Mouse (Mus musculus): ENCODE measurements around the gene Tmem150c.

Tmem150c gene

GRCm38 (mm10) chr5:100059326-100059725 lies 100.3 kb downstream of the Tmem150c start:
- Histone ChIP-seq H3K27me3 (ENCODE audit: control insufficient read depth, insufficient read depth, low read length, poor library complexity, severe bottlenecking) (no peaks in the 10 kb centered on the region), H3K36me3 (ENCODE audit: control insufficient read depth, insufficient read depth, low read length, poor library complexity, severe bottlenecking) (no peaks in the 10 kb centered on the region; the same call in 1 of the 2 replicates)
- no peak for DNase-seq (ENCODE audit: low read depth, low spot score)

GRCm38 (mm10) chr5:100058729-100059128 lies 100.9 kb downstream of the Tmem150c start:
- DNase-seq (ENCODE audit: low read depth, low spot score) = no peak
- Histone ChIP-seq H3K27me3 (ENCODE audit: control insufficient read depth, insufficient read depth, low read length, poor library complexity, severe bottlenecking) (no peaks in the 10 kb centered on the region), H3K36me3 (ENCODE audit: control insufficient read depth, insufficient read depth, low read length, poor library complexity, severe bottlenecking) (no peaks in the 10 kb centered on the region; the same call in 1 of the 2 replicates)

- Histone ChIP-seq H3K27me3 (ENCODE audit: control insufficient read depth, insufficient read depth, low read length, poor library complexity, severe bottlenecking) (no peaks in the 10 kb centered on the region), H3K36me3 (ENCODE audit: control insufficient read depth, insufficient read depth, low read length, poor library complexity, severe bottlenecking) (no peaks in the 10 kb centered on the region; the same call in 1 of the 2 replicates)
- no peak for DNase-seq (ENCODE audit: low read depth, low spot score)
These were observed 102.0 kb downstream of the Tmem150c start for GRCm38 (mm10) chr5:100057461-100058209.

GRCm38 (mm10) chr5:100055866-100056369 lies 103.7 kb downstream of the Tmem150c start:
- no peaks in the 10 kb centered on the region for H3K36me3 ChIP-seq (ENCODE audit: control insufficient read depth, insufficient read depth, low read length, poor library complexity, severe bottlenecking)
- DNase-seq (ENCODE audit: low read depth, low spot score) = no peak

GRCm38 (mm10) chr5:100054807-100055547 lies 104.6 kb downstream of the Tmem150c start:
- DNase-seq (ENCODE audit: low read depth, low spot score) = no peak
- no peaks in the 10 kb centered on the region for H3K36me3 ChIP-seq (ENCODE audit: control insufficient read depth, insufficient read depth, low read length, poor library complexity, severe bottlenecking)

More at GRCm38 (mm10) chr5:100055866-100056369, 103.7 kb downstream of the Tmem150c start:
- no peaks in the 10 kb centered on the region for H3K27me3 ChIP-seq (ENCODE audit: control insufficient read depth, insufficient read depth, low read length, poor library complexity, severe bottlenecking)

GRCm38 (mm10) chr5:100052728-100053127 lies 106.9 kb downstream of the Tmem150c start:
- DNase-seq (ENCODE audit: low read depth, low spot score) = no peak
- Histone ChIP-seq H3K27me3 (ENCODE audit: control insufficient read depth, insufficient read depth, low read length, poor library complexity, severe bottlenecking) (no peaks in the 10 kb centered on the region), H3K36me3 (ENCODE audit: control insufficient read depth, insufficient read depth, low read length, poor library complexity, severe bottlenecking) (no peaks in the 10 kb centered on the region)

More at GRCm38 (mm10) chr5:100054807-100055547, 104.6 kb downstream of the Tmem150c start:
- no peaks in the 10 kb centered on the region for H3K27me3 ChIP-seq (ENCODE audit: control insufficient read depth, insufficient read depth, low read length, poor library complexity, severe bottlenecking)

- Histone ChIP-seq H3K36me3 (ENCODE audit: control insufficient read depth, insufficient read depth, low read length, poor library complexity, severe bottlenecking) (no peaks in the 10 kb centered on the region), H3K27me3 (ENCODE audit: control insufficient read depth, insufficient read depth, low read length, poor library complexity, severe bottlenecking) (no peaks in the 10 kb centered on the region)
- no peak for DNase-seq (ENCODE audit: low read depth, low spot score)
These were observed 109.7 kb downstream of the Tmem150c start for GRCm38 (mm10) chr5:100049904-100050303.

GRCm38 (mm10) chr5:100047871-100048270 lies 111.7 kb downstream of the Tmem150c start:
- H3K36me3 ChIP-seq (ENCODE audit: control insufficient read depth, insufficient read depth, low read length, poor library complexity, severe bottlenecking) = no peaks in the 10 kb centered on the region
- DNase-seq (ENCODE audit: low read depth, low spot score) = no peak
- no peaks in the 10 kb centered on the region for H3K27me3 ChIP-seq (ENCODE audit: control insufficient read depth, insufficient read depth, low read length, poor library complexity, severe bottlenecking)

GRCm38 (mm10) chr5:100047143-100047640 lies 112.4 kb downstream of the Tmem150c start:
- DNase-seq (ENCODE audit: low read depth, low spot score) = no peak
- H3K36me3 ChIP-seq (ENCODE audit: control insufficient read depth, insufficient read depth, low read length, poor library complexity, severe bottlenecking) = no peaks in the 10 kb centered on the region

GRCm38 (mm10) chr5:100046096-100046495 lies 113.5 kb downstream of the Tmem150c start:
- H3K36me3 ChIP-seq (ENCODE audit: control insufficient read depth, insufficient read depth, low read length, poor library complexity, severe bottlenecking) = no peaks in the 10 kb centered on the region
- DNase-seq (ENCODE audit: low read depth, low spot score) = no peak
- H3K27me3 ChIP-seq (ENCODE audit: control insufficient read depth, insufficient read depth, low read length, poor library complexity, severe bottlenecking) = no peaks in the 10 kb centered on the region

More at GRCm38 (mm10) chr5:100047143-100047640, 112.4 kb downstream of the Tmem150c start:
- no peaks in the 10 kb centered on the region for H3K27me3 ChIP-seq (ENCODE audit: control insufficient read depth, insufficient read depth, low read length, poor library complexity, severe bottlenecking)

GRCm38 (mm10) chr5:100044621-100045020 lies 115.0 kb downstream of the Tmem150c start:
- Histone ChIP-seq H3K36me3 (ENCODE audit: control insufficient read depth, insufficient read depth, low read length, poor library complexity, severe bottlenecking) (no peaks in the 10 kb centered on the region), H3K27me3 (ENCODE audit: control insufficient read depth, insufficient read depth, low read length, poor library complexity, severe bottlenecking) (no peaks in the 10 kb centered on the region)
- DNase-seq (ENCODE audit: low read depth, low spot score) = no peak

GRCm38 (mm10) chr5:100044030-100044429 lies 115.6 kb downstream of the Tmem150c start:
- Histone ChIP-seq H3K27me3 (ENCODE audit: control insufficient read depth, insufficient read depth, low read length, poor library complexity, severe bottlenecking) (no peaks in the 10 kb centered on the region), H3K36me3 (ENCODE audit: control insufficient read depth, insufficient read depth, low read length, poor library complexity, severe bottlenecking) (no peaks in the 10 kb centered on the region)
- no peak for DNase-seq (ENCODE audit: low read depth, low spot score)

- H3K36me3 ChIP-seq (ENCODE audit: control insufficient read depth, insufficient read depth, low read length, poor library complexity, severe bottlenecking) = no peaks in the 10 kb centered on the region
- DNase-seq (ENCODE audit: low read depth, low spot score) = no peak
- H3K27me3 ChIP-seq (ENCODE audit: control insufficient read depth, insufficient read depth, low read length, poor library complexity, severe bottlenecking) = no peaks in the 10 kb centered on the region
These were observed 116.2 kb downstream of the Tmem150c start for GRCm38 (mm10) chr5:100043361-100043760.

- Histone ChIP-seq H3K36me3 (ENCODE audit: control insufficient read depth, insufficient read depth, low read length, poor library complexity, severe bottlenecking) (no peaks in the 10 kb centered on the region), H3K27me3 (ENCODE audit: control insufficient read depth, insufficient read depth, low read length, poor library complexity, severe bottlenecking) (no peaks in the 10 kb centered on the region)
- no peak for DNase-seq (ENCODE audit: low read depth, low spot score)
These were observed 117.1 kb downstream of the Tmem150c start for GRCm38 (mm10) chr5:100042467-100042866.

- DNase-seq (ENCODE audit: low read depth, low spot score) = no peak
- H3K36me3 ChIP-seq (ENCODE audit: control insufficient read depth, insufficient read depth, low read length, poor library complexity, severe bottlenecking) = peaks cover 2% of the 10 kb centered on the region; the same call in 1 of the 2 replicates
- H3K27me3 ChIP-seq (ENCODE audit: control insufficient read depth, insufficient read depth, low read length, poor library complexity, severe bottlenecking) = no peaks in the 10 kb centered on the region
These were observed 118.3 kb downstream of the Tmem150c start for GRCm38 (mm10) chr5:100041272-100041671.
